Mouse (Mus musculus): ENCODE measurements around the gene Zfp36l2.

GRCm38 (mm10) chr17:84186451-84187202, 1.1 kb downstream of the Zfp36l2 start:
- no peak for TF ChIP-seq GATA1 (IDR thresholded peaks at IDR 0.05; ENCODE audit: low read length)
- no peak for TF ChIP-seq TAL1 (IDR thresholded peaks at IDR 0.05; ENCODE audit: low read length)

Measured in erythroblast, embryonic 14.5 days (primary cell).